Mouse (Mus musculus) neural tube, embryonic 15.5 days (tissue): ENCODE data around the gene Ifi211. TPM values are rescaled to one million over a fixed set of nuclear protein-coding genes. Genes with fewer than 3 reads are reported as not detected.
"Not testable (repeated sequence)": the region's sequence is repeated elsewhere in the genome, so short reads cannot be mapped to it uniquely, and the experiment has no call there.

Experiments
- ATAC-seq: fragments of 200-750 bp; cut with Nextera tagmentation; 2 replicates; pipeline ENCODE4 v1.8.0; 2017; ENCODE audit warnings: mild to moderate bottlenecking, moderate TSS enrichment, moderate library complexity; ENCODE audit not compliant: low FRiP score
- H3K27ac ChIP-seq: fragments of 300-500 bp; sonication (generic); replicated peaks from 2 replicates; pipeline ENCODE4 v1.5.1; 2015; ENCODE audit warnings: mild to moderate bottlenecking, inconsistent platforms
- H3K27me3 ChIP-seq: fragments of 300-500 bp; sonication (generic); replicated peaks from 2 replicates; pipeline ENCODE4 v1.6.1; 2015; ENCODE audit warnings: inconsistent platforms
- H3K36me3 ChIP-seq: fragments of 300-500 bp; sonication (generic); 2 replicates; pipeline ENCODE4 v1.6.1; 2015; ENCODE audit warnings: inconsistent platforms
- H3K4me1 ChIP-seq: fragments of 300-500 bp; sonication (generic); 2 replicates; pipeline ENCODE4 v1.6.1; 2015; ENCODE audit warnings: inconsistent platforms
- H3K4me2 ChIP-seq: fragments of 300-500 bp; sonication (generic); 2 replicates; pipeline ENCODE4 v1.6.1; 2015; ENCODE audit warnings: inconsistent platforms, mild to moderate bottlenecking, moderate library complexity
- H3K4me3 ChIP-seq: fragments of 300-500 bp; sonication (generic); replicated peaks from 2 replicates; pipeline ENCODE4 v1.5.1; 2015; ENCODE audit warnings: mild to moderate bottlenecking, inconsistent platforms
- H3K9ac ChIP-seq: fragments of 300-500 bp; sonication (generic); replicated peaks from 2 replicates; pipeline ENCODE4 v1.6.1; 2015; ENCODE audit warnings: mild to moderate bottlenecking, inconsistent platforms
- H3K9me3 ChIP-seq: fragments of 300-500 bp; sonication (generic); replicated peaks from 2 replicates; pipeline ENCODE4 v1.6.1; 2016; ENCODE audit warnings: inconsistent platforms
- WGBS: fragments of 180-500 bp; shearing (Covaris S2); methylation state at CpG from one replicate; pipeline ENCODE4 v1.1.7; 2015; ENCODE audit warnings: mixed read lengths; 5-methylcytosine and 5-hydroxymethylcytosine counted together
- polyA plus RNA-seq: library from polyadenylated mRNA; unstranded; fragments of >200 nt; fragmentation: Nextera tagmentation; extraction: Ambion mirVana; gene quantifications from 2 replicates; pipeline ENCODE4 v1.2.1, GENCODE M21; 2015

Ifi211 gene
- polyA plus RNA-seq, 1 experiment from 2014 or later, result 0.51 TPM

- H3K27me3 ChIP-seq, result no peaks in the 10 kb centered on the region
- no peak overlapping the region for H3K4me2 ChIP-seq
- no peaks in the 10 kb centered on the region for H3K9me3 ChIP-seq
- H3K4me3 ChIP-seq, result no peak overlapping the region
- no peaks in the 10 kb centered on the region for H3K36me3 ChIP-seq
- ATAC-seq, result no peak
- WGBS, result 88% methylated on average over 2 of the region's 2 CpGs
- H3K9ac ChIP-seq, result no peak overlapping the region
- H3K27ac ChIP-seq, result no peak overlapping the region
- H3K4me1 ChIP-seq, result no peaks in the 10 kb centered on the region
Observed at GRCm38 (mm10) chr1:173914559-173914958, 1.7 kb upstream of the Ifi211 start.

DNA sequence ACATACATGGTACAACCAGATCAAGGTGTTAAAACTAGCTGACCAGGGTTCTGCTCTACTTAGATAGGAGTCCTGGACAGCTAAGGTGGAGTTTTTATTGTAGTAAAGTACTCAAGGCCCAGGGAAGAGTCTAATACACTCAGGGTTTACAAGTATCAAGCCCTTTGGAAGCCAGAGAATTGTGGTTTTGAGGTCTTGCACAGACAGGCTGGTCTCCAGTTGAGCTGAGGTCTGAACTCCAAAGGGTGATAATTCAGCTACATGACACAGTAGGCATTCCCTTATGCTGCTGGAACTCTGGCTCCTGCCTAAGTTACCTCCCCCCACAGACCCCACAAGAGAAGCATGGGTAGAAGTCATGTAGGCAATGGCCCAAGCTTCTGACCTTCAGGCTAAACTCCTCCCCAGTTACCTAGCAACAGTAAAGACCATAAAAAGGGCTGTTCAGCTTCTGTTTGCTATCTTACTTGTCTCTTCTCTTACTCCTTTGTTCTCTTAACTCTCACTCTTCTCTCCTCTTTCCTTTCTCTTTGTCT is 478 bp upstream of the Ifi211 start:
- not testable (repeated sequence) for H3K36me3 ChIP-seq, H3K27ac ChIP-seq, H3K27me3 ChIP-seq, ATAC-seq, H3K4me1 ChIP-seq, H3K9me3 ChIP-seq, H3K4me3 ChIP-seq, H3K9ac ChIP-seq, H3K4me2 ChIP-seq

- H3K4me1 ChIP-seq, result no peaks in the 10 kb centered on the region
- 95% methylated on average over 2 of the region's 2 CpGs for WGBS
- H3K27me3 ChIP-seq, result no peaks in the 10 kb centered on the region
- no peak overlapping the region for H3K4me3 ChIP-seq
- H3K9me3 ChIP-seq, result no peaks in the 10 kb centered on the region
- no peaks in the 10 kb centered on the region for H3K36me3 ChIP-seq
- ATAC-seq, result no peak
- no peak overlapping the region for H3K27ac ChIP-seq
- H3K4me2 ChIP-seq, result no peak overlapping the region
- H3K9ac ChIP-seq, result no peak overlapping the region
Observed at GRCm38 (mm10) chr1:173911808-173912464, 910 bp downstream of the Ifi211 start.

DNA sequence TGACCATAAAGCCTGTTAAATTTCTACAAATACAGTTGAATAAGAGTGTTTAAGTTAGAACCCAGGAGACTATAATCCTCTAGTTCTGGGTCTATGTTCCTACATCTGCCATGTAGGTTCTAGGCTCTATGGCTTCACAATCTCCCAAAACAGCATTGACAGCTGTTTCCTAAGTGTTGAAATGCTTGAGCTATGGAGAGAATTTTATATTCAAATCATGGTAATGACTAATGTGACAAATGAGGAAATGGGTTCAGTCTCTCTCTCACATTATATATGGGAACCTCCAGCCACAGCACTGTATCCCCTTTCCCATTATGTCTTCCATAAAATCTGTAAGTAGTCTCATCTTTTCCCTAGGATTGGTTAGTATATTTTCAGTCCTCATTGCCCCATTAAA is 4.5 kb downstream of the Ifi211 start:
- ATAC-seq, H3K27me3 ChIP-seq, H3K9ac ChIP-seq, H3K4me2 ChIP-seq, H3K4me1 ChIP-seq, H3K9me3 ChIP-seq, H3K27ac ChIP-seq, H3K4me3 ChIP-seq, H3K36me3 ChIP-seq: not testable (repeated sequence)

DNA sequence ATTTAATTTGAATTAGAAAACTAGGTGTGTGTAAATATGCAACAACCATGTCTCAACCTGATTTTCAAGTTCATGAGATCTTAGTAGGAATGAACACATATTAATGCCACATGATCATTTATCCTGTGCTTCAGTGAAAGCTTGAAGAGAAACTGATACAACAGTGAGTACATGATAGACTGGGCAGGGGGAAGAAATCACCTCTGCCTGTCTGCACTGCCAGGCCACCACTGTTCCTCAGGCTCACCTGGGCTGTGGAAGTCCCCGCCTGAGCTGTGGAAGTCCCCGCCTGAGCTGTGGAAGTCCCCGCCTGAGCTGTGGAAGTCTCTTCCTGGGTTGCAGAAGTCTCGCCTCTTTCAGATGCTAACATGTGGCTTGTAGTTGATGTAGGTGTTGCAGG is 7.0 kb downstream of the Ifi211 start:
- not testable (repeated sequence) for ATAC-seq

GRCm38 (mm10) chr1:173889741-173890140 is 23.1 kb downstream of the Ifi211 start:
- not testable (repeated sequence) for H3K9ac ChIP-seq, H3K27me3 ChIP-seq, H3K4me3 ChIP-seq, H3K36me3 ChIP-seq, H3K4me2 ChIP-seq, H3K4me1 ChIP-seq, H3K27ac ChIP-seq, H3K9me3 ChIP-seq, ATAC-seq

More for the DNA sequence above, 7.0 kb downstream of the Ifi211 start:
- not testable (repeated sequence) for H3K9ac ChIP-seq, H3K4me1 ChIP-seq, H3K36me3 ChIP-seq, H3K27me3 ChIP-seq, H3K9me3 ChIP-seq, H3K27ac ChIP-seq, H3K4me3 ChIP-seq, H3K4me2 ChIP-seq
- WGBS, result 98% methylated on average over 4 of the region's 4 CpGs

DNA sequence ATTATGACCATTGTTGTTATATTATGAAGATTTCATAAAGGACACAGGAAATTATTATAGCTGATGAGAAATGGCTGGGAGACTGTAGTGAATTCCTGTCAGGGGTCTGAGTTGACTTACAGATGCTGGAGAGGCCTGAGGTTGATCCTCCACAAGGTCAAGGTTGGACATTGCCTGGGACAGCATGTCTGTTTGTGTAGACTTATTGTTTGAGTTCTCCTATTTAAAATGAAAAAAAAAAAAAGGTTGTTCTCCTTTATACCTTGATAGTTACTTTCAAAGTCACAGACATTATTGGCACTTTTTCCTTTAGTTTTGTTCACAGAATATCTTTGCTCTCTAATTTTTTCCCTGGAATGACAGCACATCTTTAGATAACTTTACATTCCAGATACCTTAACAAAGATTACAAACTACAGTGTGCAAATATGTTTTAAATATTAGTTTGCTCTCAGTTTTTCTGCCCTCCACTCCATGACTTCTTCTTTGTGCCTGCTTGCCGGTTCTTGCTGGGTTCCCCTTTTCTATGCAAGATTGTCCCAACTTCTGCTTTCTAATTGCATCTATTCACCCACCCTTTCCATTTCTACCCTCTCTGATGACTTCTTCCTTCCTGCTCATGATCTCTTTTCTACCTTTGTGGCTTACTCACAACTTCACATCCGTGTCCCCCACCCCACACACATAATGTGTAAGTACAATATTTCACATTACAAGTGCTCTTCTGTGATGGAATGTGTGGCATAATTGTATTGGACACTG is 25.6 kb downstream of the Ifi211 start:
- not testable (repeated sequence) for H3K27ac ChIP-seq, H3K36me3 ChIP-seq, H3K9ac ChIP-seq, ATAC-seq, H3K9me3 ChIP-seq, H3K4me1 ChIP-seq, H3K4me3 ChIP-seq, H3K27me3 ChIP-seq, H3K4me2 ChIP-seq
- 78% methylated on average over 1 of the region's 2 CpGs for WGBS

DNA sequence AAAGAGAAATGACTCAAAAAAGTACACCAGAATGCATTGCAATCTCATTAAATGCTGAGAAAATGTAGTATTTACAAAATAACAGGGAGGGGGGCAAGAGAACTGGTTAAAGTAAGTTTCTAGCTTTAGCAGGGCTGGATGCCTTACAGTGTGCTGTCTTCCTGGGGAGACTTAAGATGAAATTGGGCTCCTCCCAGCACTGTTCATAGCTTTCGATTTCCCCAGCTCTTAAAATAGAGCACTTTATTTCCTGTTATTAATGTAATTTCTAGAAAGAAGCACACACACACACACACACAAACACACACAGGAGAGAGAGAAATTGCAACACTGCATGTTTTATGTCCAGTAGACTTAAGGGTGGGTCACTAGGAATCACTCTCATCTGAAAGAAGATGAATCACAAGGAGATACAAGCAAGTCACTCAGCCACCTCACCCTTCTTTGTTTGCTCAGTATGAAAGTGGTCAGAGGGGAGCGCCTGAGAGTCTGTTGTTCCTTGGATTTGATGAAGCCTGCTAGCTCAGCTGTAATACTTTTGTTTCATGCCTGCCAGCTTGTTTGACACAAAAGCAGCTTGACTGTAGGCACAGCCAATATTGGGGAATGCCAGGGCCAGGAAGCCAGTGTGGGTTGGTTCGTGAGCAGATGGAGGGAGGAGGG is 32.7 kb downstream of the Ifi211 start:
- not testable (repeated sequence) for H3K36me3 ChIP-seq, H3K27me3 ChIP-seq, H3K9me3 ChIP-seq, H3K27ac ChIP-seq, ATAC-seq, H3K4me3 ChIP-seq, H3K9ac ChIP-seq, H3K4me1 ChIP-seq, H3K4me2 ChIP-seq
- 69% methylated on average over 3 of the region's 3 CpGs for WGBS

GRCm38 (mm10) chr1:173879225-173879987 is 33.4 kb downstream of the Ifi211 start:
- not testable (repeated sequence) for H3K9ac ChIP-seq, H3K4me1 ChIP-seq, H3K27me3 ChIP-seq, H3K36me3 ChIP-seq, H3K4me3 ChIP-seq, H3K9me3 ChIP-seq, H3K27ac ChIP-seq, ATAC-seq, H3K4me2 ChIP-seq
- WGBS, result 83% methylated on average over 5 of the region's 5 CpGs

- H3K27ac ChIP-seq, H3K36me3 ChIP-seq, H3K9ac ChIP-seq, H3K9me3 ChIP-seq, H3K4me2 ChIP-seq, H3K4me3 ChIP-seq, ATAC-seq, H3K27me3 ChIP-seq, H3K4me1 ChIP-seq: not testable (repeated sequence)
- 94% methylated on average over 6 of the region's 6 CpGs for WGBS
Observed at GRCm38 (mm10) chr1:173878264-173878663, 34.6 kb downstream of the Ifi211 start.

DNA sequence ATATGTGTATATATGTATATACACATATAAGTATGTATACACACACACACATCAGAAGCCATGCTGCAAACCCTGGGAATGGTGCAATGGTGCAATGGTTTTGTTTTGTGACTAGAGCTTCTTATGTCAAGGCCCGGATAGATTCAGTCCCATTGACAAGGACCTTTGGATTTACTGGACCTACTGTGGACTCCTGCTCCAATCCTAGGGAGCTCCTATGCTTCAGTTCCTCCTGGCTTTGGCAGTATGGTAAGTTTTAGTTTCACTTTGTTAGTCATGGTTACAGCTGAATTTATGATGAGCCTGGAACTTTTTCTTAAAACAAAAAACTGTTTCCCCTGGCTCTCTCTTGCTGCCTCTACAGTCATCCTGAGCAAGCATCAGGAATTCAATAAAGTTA is 35.7 kb downstream of the Ifi211 start:
- H3K27ac ChIP-seq, H3K4me2 ChIP-seq, H3K4me3 ChIP-seq, H3K27me3 ChIP-seq, H3K9ac ChIP-seq, ATAC-seq, H3K9me3 ChIP-seq, H3K4me1 ChIP-seq, H3K36me3 ChIP-seq: not testable (repeated sequence)
- WGBS, result 93% methylated on average over 1 of the region's 1 CpGs
